Mouse (Mus musculus) 3134 (cell line): Measurements from ENCODE around the gene Zfp566.

Source experiments
- DNase-seq: peaks from one replicate; pipeline ENCODE4 v3.0.0-alpha.2; 2011; ENCODE audit warnings: low spot score; ENCODE audit not compliant: insufficient read length; ENCODE audit errors: extremely low read depth

Zfp566 gene

DNA sequence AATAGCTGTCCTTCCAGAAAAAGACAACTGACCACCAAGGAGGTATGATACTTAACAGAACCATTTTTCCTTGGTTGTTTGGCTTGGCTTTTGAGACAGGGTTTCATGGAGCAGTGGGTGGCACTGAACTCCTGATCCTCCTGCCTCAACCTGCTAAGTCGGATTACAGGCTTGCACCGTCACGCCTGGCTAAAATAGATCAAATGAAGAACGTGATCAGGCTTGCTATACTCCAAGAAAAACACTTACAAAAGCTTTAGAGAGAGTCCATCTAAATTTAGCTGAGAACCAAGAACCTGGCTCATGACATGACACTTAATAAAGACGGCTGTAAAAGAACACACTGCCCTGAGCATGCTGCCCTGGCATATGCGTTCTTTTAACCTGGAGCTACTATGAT lies 30.0 kb downstream of the Zfp566 start:
- DNase-seq: no peak

DNA sequence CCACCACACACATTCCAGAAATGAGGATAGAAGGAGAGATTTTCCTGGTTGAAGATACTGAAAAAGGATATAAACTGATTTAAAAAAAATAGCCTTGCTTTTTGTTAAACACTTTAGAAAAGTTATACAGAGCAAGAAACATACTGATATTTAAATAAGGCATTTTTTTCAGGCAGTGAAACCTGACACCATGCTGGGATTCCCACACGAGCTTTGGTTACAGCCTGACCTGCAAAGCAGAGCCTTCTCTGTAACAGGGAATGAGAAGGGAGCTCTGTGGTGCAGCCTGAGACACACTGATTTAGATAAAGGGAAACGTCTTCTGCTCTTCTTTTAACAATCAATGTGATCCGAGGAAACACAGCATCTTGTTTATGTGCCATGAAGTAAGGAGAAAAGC lies 36.7 kb downstream of the Zfp566 start:
- no peak for DNase-seq

DNA sequence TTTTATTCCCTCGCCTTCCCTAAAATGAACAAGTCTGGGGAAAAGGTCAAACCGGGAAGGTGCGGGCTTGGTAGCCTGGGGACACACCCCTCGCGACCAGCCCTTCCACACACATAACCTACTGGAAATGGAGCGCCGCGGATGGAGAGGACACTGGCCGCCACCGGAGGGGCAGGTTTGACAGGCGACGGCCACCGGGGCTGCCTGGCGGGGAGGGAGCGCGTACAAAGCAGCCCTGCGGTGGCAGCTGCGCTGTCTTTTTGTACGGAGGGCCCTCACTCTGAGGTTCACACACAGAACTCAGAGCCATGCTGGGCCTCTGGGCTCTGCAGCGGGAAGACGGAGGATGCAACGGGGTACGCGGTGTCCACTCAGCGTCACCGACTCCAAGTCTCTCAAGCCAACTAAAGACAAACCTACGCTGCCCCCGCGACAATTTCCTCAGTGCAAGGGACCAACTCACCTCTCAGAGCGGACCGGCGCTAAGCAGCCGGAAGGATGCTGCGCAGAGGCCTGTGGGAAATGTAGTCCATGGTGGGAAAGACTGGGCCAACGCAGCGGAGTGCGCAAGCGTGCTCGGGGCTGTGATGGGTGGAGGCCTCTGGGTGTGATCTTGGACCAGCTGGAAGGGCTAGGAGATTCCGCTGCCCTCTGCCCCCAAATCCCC lies 39.3 kb downstream of the Zfp566 start, which contains the start of gene Zfp14:
Zfp14 (minus strand) TSS at position 499 of the 667 bp plus-strand sequence.
- peak; percentile 66 for DNase-seq

DNA sequence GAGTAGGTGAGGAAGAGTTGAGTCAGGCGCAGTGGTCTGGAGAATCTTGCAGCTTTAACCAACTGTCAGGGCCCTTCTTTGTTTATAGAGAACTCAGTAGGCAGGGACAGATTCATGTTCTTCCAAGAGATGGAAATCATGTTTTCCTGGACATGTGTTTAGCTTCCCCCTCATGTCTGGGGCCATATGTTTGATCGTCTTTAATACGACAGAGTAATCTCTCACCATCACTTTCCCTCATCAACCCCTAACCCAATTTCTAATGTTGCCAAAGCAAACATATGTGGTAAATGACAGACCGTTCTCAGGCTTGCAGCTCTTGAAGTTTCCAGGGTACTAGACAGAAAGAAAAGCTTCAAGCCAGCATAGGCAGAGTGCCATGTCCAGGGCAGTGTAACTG lies 42.2 kb downstream of the Zfp566 start:
- no peak for DNase-seq

DNA sequence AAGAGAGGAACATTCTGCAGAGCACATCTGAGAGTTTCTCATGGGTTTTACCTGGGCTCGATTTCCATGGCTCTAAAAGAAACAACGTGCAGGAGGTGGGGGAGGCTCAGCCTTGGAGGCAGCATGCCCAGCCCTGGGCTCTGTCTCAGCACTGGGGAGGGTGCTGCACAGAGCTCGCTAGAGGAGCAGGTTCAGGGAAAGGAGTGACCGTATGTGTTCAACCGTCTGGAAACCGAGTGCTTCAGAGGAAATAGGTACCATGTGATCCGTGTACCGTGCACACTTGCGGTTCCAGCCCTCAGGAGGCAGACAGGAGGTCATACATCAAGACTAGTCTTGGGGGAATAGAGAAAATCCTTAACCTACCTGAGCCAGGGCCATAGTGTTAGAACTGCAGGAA lies 46.0 kb downstream of the Zfp566 start:
- DNase-seq: no peak

DNA sequence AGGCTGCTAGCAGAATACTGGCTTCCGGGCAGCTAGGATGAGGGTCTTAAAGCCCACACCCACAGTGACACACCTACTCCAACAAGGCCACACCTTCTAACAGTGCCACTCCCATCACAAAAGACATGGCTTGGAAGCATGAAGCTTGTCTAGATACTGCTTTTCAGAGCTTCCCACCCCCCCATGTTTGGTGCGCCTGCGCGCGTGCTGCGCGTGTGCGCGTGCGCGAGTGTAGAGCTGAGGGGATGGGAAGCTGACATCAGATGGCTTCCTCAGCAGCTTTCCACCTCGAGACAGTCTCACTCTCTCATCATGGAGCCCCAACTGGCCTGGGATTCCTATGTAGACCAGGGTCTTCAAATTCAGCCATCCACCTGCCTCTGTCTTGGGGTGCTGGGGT lies 56.0 kb downstream of the Zfp566 start:
- DNase-seq: no peak

DNA sequence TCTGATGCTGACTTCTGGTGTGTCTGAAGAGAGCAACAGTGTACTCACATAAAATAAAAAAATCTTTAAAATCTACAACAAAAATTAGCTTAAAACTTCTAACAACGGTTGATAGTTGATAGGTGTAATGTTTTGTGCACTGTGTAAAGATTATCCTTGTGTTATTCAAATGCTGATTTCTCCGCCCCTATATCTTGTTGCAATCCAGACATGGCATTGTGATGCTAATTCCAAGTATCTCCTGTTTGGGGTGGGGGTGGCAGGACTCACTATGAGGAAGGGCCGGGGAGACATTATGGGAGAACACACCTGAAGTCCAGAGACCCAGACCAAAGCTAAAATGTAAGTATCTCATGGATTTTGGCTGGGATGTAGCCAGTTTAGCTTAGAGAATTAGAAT lies 58.9 kb downstream of the Zfp566 start:
- DNase-seq: no peak

DNA sequence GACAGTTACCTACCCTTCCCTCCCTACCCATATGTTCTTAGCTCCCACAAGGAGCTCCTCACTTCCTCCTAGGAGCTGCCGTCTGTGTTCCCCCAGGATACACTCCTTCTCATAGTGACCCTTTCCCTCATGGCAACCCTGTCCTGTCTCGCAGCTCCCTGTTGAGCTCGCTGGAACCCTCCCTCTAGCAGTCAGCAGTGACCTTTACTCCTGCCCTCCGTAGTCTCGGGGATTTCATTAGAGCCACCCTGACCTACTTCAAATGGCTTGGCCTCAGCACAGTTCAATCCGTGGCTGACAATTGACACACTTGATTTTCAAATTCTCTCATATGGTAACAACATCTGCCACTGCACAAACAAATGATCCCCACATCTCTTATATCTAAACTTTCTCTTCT lies 59.6 kb downstream of the Zfp566 start:
- DNase-seq: no peak

DNA sequence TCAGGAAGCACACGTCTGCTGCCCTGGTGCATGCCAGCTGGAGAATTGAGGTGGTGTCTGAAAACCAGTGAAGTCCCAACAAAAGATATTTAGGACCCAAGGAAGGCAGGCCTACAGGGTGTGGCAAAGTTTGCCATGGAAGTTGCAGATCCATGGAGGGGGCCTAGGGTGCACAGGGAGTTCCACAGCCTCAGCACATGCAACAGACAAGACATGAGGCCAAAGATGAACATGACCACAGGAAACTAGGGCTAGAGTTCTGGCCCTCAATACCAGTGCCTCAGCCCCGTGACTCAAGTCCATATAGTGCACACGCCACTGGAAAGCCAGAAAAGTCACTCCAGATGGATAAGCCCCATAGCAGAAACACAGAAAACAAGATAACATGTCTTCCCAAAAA lies 61.8 kb downstream of the Zfp566 start:
- no peak for DNase-seq
